Mouse (Mus musculus): ENCODE data around the gene Rpusd3. TPM values are rescaled to one million over a fixed set of nuclear protein-coding genes. Genes with fewer than 3 reads are reported as not detected.

Gene Rpusd3
- polyA plus RNA-seq, 1 experiment from 2014 or later: 25.7 TPM

GRCm38 (mm10) chr6:113428006-113428405 is 8.9 kb upstream of the Rpusd3 start:
- Histone ChIP-seq H3K27ac (replicated peaks; ENCODE audit: low read depth, low read length) (no peak overlapping the region), H3K36me3 (replicated peaks; ENCODE audit: control insufficient read depth, insufficient read depth, low read depth, low read length) (no peaks in the 10 kb centered on the region), H3K4me3 (ENCODE audit: low read depth, low read length) (no peak overlapping the region), H3K4me1 (ENCODE audit: control insufficient read depth, insufficient read depth, low read length) (no peaks in the 10 kb centered on the region), H3K27me3 (ENCODE audit: control insufficient read depth, insufficient read depth, low read length) (no peaks in the 10 kb centered on the region), H3K9me3 (replicated peaks; ENCODE audit: control insufficient read depth, low read length) (no peaks in the 10 kb centered on the region), H3K9ac (replicated peaks; ENCODE audit: low read length) (no peak overlapping the region), H3K4me2 (ENCODE audit: low read depth, low read length) (no peak overlapping the region)
- DNase-seq (ENCODE audit: low spot score) (no peak), ATAC-seq (replicated peaks; ENCODE audit: insufficient number of reproducible peaks, low FRiP score, low TSS enrichment, low read depth) (no peak)
- WGBS: 89% methylated on average over 16 of the region's 16 CpGs

- Histone ChIP-seq H3K4me3 (ENCODE audit: low read depth, low read length) (no peak overlapping the region), H3K4me2 (ENCODE audit: low read depth, low read length) (no peak overlapping the region), H3K27me3 (ENCODE audit: control insufficient read depth, insufficient read depth, low read length) (no peaks in the 10 kb centered on the region), H3K4me1 (ENCODE audit: control insufficient read depth, insufficient read depth, low read length) (no peaks in the 10 kb centered on the region), H3K27ac (replicated peaks; ENCODE audit: low read depth, low read length) (no peak overlapping the region), H3K9me3 (replicated peaks; ENCODE audit: control insufficient read depth, low read length) (no peaks in the 10 kb centered on the region), H3K36me3 (replicated peaks; ENCODE audit: control insufficient read depth, insufficient read depth, low read depth, low read length) (no peaks in the 10 kb centered on the region), H3K9ac (replicated peaks; ENCODE audit: low read length) (no peak overlapping the region)
- peak; percentile 54 for DNase-seq (ENCODE audit: low spot score)
- 64% methylated on average over 3 of the region's 3 CpGs for WGBS
- ATAC-seq (replicated peaks; ENCODE audit: insufficient number of reproducible peaks, low FRiP score, low TSS enrichment, low read depth): no peak
Measured at GRCm38 (mm10) chr6:113427397-113427796, 8.3 kb upstream of the Rpusd3 start.

- Histone ChIP-seq H3K36me3 (replicated peaks; ENCODE audit: control insufficient read depth, insufficient read depth, low read depth, low read length) (no peaks in the 10 kb centered on the region), H3K9ac (replicated peaks; ENCODE audit: low read length) (no peak overlapping the region), H3K4me1 (ENCODE audit: control insufficient read depth, insufficient read depth, low read length) (no peaks in the 10 kb centered on the region), H3K27ac (replicated peaks; ENCODE audit: low read depth, low read length) (no peak overlapping the region), H3K4me3 (ENCODE audit: low read depth, low read length) (no peak overlapping the region), H3K9me3 (replicated peaks; ENCODE audit: control insufficient read depth, low read length) (no peaks in the 10 kb centered on the region), H3K27me3 (ENCODE audit: control insufficient read depth, insufficient read depth, low read length) (no peaks in the 10 kb centered on the region), H3K4me2 (ENCODE audit: low read depth, low read length) (no peak overlapping the region)
- 95% methylated on average over 4 of the region's 4 CpGs for WGBS
- ATAC-seq (replicated peaks; ENCODE audit: insufficient number of reproducible peaks, low FRiP score, low TSS enrichment, low read depth): no peak
- DNase-seq (ENCODE audit: low spot score): no peak
Measured at GRCm38 (mm10) chr6:113426696-113427095, 7.6 kb upstream of the Rpusd3 start.

- no peaks in the 10 kb centered on the region for H3K27me3 ChIP-seq (ENCODE audit: control insufficient read depth, insufficient read depth, low read length)
- no peak overlapping the region for H3K27ac ChIP-seq (replicated peaks; ENCODE audit: low read depth, low read length)
- H3K4me3 ChIP-seq (ENCODE audit: low read depth, low read length): no peak overlapping the region
- H3K4me1 ChIP-seq (ENCODE audit: control insufficient read depth, insufficient read depth, low read length): no peaks in the 10 kb centered on the region
- no peak overlapping the region for H3K9ac ChIP-seq (replicated peaks; ENCODE audit: low read length)
- no peak overlapping the region for H3K4me2 ChIP-seq (ENCODE audit: low read depth, low read length)
- H3K36me3 ChIP-seq (replicated peaks; ENCODE audit: control insufficient read depth, insufficient read depth, low read depth, low read length): no peaks in the 10 kb centered on the region
- no peak for DNase-seq (ENCODE audit: low spot score)
- WGBS: 87% methylated on average over 7 of the region's 7 CpGs
- no peaks in the 10 kb centered on the region for H3K9me3 ChIP-seq (replicated peaks; ENCODE audit: control insufficient read depth, low read length)
- no peak for ATAC-seq (replicated peaks; ENCODE audit: insufficient number of reproducible peaks, low FRiP score, low TSS enrichment, low read depth)
Measured at GRCm38 (mm10) chr6:113424187-113424586, 5.0 kb upstream of the Rpusd3 start.

GRCm38 (mm10) chr6:113423000-113423399 is 3.9 kb upstream of the Rpusd3 start:
- peaks cover 3% of the 10 kb centered on the region; the same call in 1 of the 2 replicates for H3K4me1 ChIP-seq (ENCODE audit: control insufficient read depth, insufficient read depth, low read length)
- H3K4me3 ChIP-seq (ENCODE audit: low read depth, low read length): no peak overlapping the region
- DNase-seq (ENCODE audit: low spot score) (no peak), ATAC-seq (replicated peaks; ENCODE audit: insufficient number of reproducible peaks, low FRiP score, low TSS enrichment, low read depth) (no peak)
- H3K36me3 ChIP-seq (replicated peaks; ENCODE audit: control insufficient read depth, insufficient read depth, low read depth, low read length): no peaks in the 10 kb centered on the region
- H3K4me2 ChIP-seq (ENCODE audit: low read depth, low read length): no peak overlapping the region
- no peaks in the 10 kb centered on the region for H3K27me3 ChIP-seq (ENCODE audit: control insufficient read depth, insufficient read depth, low read length)
- no peak overlapping the region for H3K27ac ChIP-seq (replicated peaks; ENCODE audit: low read depth, low read length)
- WGBS: 73% methylated on average over 4 of the region's 4 CpGs
- no peaks in the 10 kb centered on the region for H3K9me3 ChIP-seq (replicated peaks; ENCODE audit: control insufficient read depth, low read length)
- no peak overlapping the region for H3K9ac ChIP-seq (replicated peaks; ENCODE audit: low read length)

GRCm38 (mm10) chr6:113418441-113419198 is 520 bp downstream of the Rpusd3 start:
- no peak overlapping the region for H3K27ac ChIP-seq (replicated peaks; ENCODE audit: low read depth, low read length)
- no peaks in the 10 kb centered on the region for H3K27me3 ChIP-seq (ENCODE audit: control insufficient read depth, insufficient read depth, low read length)
- peak overlapping the region; percentile 63 for H3K4me3 ChIP-seq (ENCODE audit: low read depth, low read length)
- H3K4me2 ChIP-seq (ENCODE audit: low read depth, low read length): peak overlapping the region; percentile 87
- H3K9me3 ChIP-seq (replicated peaks; ENCODE audit: control insufficient read depth, low read length): no peaks in the 10 kb centered on the region
- H3K9ac ChIP-seq (replicated peaks; ENCODE audit: low read length): peak overlapping the region; percentile 67
- peaks cover 3% of the 10 kb centered on the region; the same call in 1 of the 2 replicates for H3K4me1 ChIP-seq (ENCODE audit: control insufficient read depth, insufficient read depth, low read length)
- DNase-seq (ENCODE audit: low spot score): peak; percentile 17
- H3K36me3 ChIP-seq (replicated peaks; ENCODE audit: control insufficient read depth, insufficient read depth, low read depth, low read length): no peaks in the 10 kb centered on the region; the same call in 1 of the 2 replicates
- WGBS: 19% methylated on average over 16 of the region's 16 CpGs
- ATAC-seq (replicated peaks; ENCODE audit: insufficient number of reproducible peaks, low FRiP score, low TSS enrichment, low read depth): peak; percentile 46

- WGBS: 87% methylated on average over 5 of the region's 5 CpGs
- H3K27ac ChIP-seq (replicated peaks; ENCODE audit: low read depth, low read length): no peak overlapping the region
Measured at GRCm38 (mm10) chr6:113416416-113416815, 2.7 kb downstream of the Rpusd3 start.

GRCm38 (mm10) chr6:113410001-113410400 is 9.1 kb downstream of the Rpusd3 start:
- Histone ChIP-seq H3K36me3 (replicated peaks; ENCODE audit: control insufficient read depth, insufficient read depth, low read depth, low read length) (no peaks in the 10 kb centered on the region; the same call in 1 of the 2 replicates), H3K4me1 (ENCODE audit: control insufficient read depth, insufficient read depth, low read length) (no peaks in the 10 kb centered on the region), H3K27ac (replicated peaks; ENCODE audit: low read depth, low read length) (no peak overlapping the region), H3K4me3 (ENCODE audit: low read depth, low read length) (no peak overlapping the region), H3K9ac (replicated peaks; ENCODE audit: low read length) (no peak overlapping the region), H3K4me2 (ENCODE audit: low read depth, low read length) (no peak overlapping the region), H3K9me3 (replicated peaks; ENCODE audit: control insufficient read depth, low read length) (no peaks in the 10 kb centered on the region), H3K27me3 (ENCODE audit: control insufficient read depth, insufficient read depth, low read length) (no peaks in the 10 kb centered on the region)
- 69% methylated on average over 1 of the region's 1 CpGs for WGBS
- ATAC-seq (replicated peaks; ENCODE audit: insufficient number of reproducible peaks, low FRiP score, low TSS enrichment, low read depth): no peak
- DNase-seq (ENCODE audit: low spot score): no peak

More at GRCm38 (mm10) chr6:113416416-113416815, 2.7 kb downstream of the Rpusd3 start:
- no peak for DNase-seq (ENCODE audit: low spot score)
- H3K4me2 ChIP-seq (ENCODE audit: low read depth, low read length): no peak overlapping the region; the same call in 1 of the 2 replicates
- H3K9me3 ChIP-seq (replicated peaks; ENCODE audit: control insufficient read depth, low read length): no peaks in the 10 kb centered on the region
- no peak for ATAC-seq (replicated peaks; ENCODE audit: insufficient number of reproducible peaks, low FRiP score, low TSS enrichment, low read depth)
- H3K4me1 ChIP-seq (ENCODE audit: control insufficient read depth, insufficient read depth, low read length): peaks cover 3% of the 10 kb centered on the region; the same call in 1 of the 2 replicates
- H3K9ac ChIP-seq (replicated peaks; ENCODE audit: low read length): no peak overlapping the region
- H3K27me3 ChIP-seq (ENCODE audit: control insufficient read depth, insufficient read depth, low read length): no peaks in the 10 kb centered on the region
- no peak overlapping the region for H3K4me3 ChIP-seq (ENCODE audit: low read depth, low read length)
- H3K36me3 ChIP-seq (replicated peaks; ENCODE audit: control insufficient read depth, insufficient read depth, low read depth, low read length): no peaks in the 10 kb centered on the region; the same call in 1 of the 2 replicates
